Mouse (Mus musculus) liver, adult (tissue): Measurements from ENCODE around the gene St6galnac3.
A peak's percentile ranks its signal among the peaks of the same experiment; 100 is the strongest.

Experiments used
- GATA4 ChIP-seq: IDR thresholded peaks from 2 replicates; pipeline ENCODE4 v1.6.1; 2014; ENCODE audit warnings: mild to moderate bottlenecking, low read length; ENCODE audit not compliant: insufficient replicate concordance

The St6galnac3 gene

DNA sequence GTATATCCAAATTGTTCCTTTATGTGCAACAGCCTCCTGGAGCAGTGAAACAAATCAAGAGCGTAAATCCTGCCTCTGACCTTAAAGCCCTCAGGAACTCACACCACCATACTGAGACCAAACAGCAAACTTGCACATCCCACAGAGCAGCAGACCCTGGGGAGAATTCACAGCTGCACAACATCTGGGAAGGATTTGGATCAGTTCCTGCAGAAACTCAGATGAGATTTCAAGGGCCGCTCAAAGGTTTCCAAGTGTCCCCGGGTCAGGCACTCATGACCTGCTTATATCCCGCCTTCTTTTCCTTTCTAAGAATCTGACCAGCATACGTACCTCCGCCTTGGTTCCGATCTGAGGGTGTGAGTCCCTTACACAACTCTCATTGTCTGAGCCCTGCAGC lies 9.3 kb downstream of the St6galnac3 start:
- TF ChIP-seq GATA4: no peak

GRCm38 (mm10) chr3:153710545-153710944 lies 14.4 kb downstream of the St6galnac3 start:
- TF ChIP-seq GATA4: peak; percentile 71; the same call in 1 of the 2 replicates

DNA sequence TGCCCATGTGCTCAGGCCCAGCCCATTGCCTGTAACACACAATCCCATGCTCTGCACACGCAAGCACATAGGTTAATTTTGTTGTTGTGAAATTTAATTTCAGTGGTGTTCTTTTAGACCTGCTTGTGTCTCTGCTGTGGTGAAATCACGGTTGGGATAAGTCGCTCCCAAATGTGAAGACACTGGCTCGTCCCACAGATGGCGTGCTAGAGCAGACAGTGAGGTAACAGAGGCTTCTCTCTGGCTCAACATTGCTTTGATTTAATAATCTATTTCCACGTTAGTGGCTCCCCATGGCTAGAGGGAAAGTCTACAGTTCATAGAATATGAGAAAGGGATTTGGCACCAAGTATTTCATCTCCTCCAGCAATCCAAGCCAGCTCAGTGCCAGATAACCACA lies 17.3 kb downstream of the St6galnac3 start:
- no peak for TF ChIP-seq GATA4

- no peak for TF ChIP-seq GATA4
Measured at GRCm38 (mm10) chr3:153706901-153707300, 18.1 kb downstream of the St6galnac3 start.

DNA sequence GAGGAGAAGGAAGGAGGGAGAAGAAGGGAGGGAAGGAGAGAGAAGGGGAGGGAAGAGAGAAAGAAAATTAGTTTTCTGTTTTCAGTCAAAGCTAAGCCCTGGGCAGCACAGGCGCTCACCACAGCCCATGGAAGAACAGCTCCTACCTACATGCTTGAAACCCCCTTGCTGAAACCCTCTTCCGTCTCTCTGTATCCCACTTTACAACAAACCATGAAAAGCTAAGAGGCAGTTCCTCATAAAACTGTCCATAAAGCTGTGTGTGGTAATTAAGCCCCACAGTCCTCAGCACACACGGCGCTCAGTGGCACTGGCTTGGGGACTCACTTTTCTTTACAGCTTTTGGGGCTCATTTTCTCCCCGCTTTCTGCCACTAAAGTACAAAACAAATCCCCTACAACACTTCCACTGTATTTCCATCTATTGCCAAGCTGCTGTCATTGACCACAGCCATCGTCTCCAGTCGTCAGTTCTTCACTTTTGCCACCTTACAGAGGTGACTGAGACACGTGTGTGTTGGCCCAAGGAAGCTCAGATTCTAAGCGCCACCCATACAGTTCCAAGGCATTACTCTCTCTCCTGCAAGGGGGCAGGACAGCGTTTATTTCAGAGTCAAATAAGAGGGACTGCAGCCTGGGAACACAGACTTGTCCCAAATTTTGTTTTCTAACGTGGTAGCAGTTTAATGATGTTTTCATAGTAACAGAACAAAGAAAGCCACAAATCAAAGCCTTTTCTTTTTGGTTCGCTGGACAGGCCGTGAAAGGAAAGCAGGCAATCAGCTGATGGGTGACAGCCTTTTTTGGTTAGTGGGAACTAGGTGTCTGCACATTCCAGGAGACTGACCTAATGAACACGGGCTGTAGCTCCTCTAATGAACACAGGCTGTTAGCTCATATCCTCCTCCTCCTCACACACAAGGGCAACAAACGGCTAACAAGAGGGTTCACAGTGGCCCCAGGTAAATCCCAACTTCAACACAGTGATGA lies 22.9 kb downstream of the St6galnac3 start:
- no peak for TF ChIP-seq GATA4

GRCm38 (mm10) chr3:153701172-153701571 lies 23.8 kb downstream of the St6galnac3 start:
- TF ChIP-seq GATA4: no peak

DNA sequence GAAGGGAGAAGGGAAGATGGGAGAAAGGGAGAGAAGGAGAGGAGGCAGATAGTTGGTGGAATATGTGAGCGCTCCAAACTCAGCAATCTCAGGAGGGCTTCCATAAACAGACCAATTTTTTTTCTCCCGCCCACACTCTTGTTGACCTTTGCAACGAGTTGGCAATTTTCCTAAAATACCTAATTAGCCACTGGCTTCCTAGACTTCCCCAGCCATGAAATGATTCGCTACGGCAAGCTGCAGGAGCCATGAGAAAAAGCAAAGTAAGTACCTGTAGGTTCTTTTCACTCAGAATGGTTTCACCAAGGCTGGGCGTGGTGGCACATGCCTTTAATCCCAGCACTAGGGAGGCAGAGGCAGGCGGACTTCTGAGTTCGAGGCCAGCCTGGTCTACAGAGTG lies 25.9 kb downstream of the St6galnac3 start:
- no peak for TF ChIP-seq GATA4

DNA sequence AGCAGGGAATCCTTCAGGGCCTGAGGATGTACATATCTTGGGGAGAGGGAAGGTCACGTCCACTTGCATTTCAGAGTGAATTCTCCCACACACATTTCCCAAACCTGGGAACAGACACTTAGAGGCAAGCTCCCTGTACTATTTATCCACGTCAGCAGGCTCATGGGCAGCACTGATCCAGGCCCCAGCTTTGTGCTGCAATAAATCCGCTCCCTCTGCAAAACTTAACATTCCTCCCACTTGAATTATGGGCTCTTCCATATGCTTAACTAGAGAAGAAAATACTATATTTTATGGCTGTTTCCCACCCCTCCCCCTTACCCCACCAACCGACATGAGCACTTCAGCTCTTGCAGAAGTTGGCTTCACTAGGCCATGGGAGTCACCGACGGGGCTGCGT lies 32.0 kb downstream of the St6galnac3 start:
- no peak for TF ChIP-seq GATA4

DNA sequence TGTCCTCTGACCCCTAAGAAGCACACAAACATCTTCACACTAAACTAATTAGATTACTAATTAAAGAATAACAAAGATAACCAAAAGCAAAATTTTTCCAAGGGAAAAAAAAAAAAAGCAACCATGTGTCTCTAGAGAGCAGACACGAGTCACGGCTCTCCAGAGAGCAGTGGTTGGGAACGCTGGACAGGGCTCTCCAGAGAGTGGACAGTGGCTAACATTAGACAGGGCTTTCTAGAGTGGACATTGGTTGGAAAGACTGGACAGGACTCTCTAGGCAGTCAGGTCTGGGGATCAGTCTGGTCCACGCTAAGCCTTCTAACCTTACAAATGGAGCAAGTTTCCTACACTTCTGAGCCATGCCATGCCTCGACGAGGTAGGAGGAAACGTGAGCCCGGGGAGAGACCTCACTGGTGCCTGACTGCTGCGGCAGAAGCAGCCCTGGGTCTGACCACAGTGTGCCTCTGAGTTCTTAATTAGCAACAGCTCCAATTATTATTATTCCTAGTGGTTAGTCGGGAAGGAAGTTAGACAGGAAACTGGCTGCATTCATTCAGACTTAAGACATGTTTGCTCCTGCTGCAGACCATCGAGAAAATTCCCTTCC lies 32.7 kb downstream of the St6galnac3 start:
- TF ChIP-seq GATA4: no peak

DNA sequence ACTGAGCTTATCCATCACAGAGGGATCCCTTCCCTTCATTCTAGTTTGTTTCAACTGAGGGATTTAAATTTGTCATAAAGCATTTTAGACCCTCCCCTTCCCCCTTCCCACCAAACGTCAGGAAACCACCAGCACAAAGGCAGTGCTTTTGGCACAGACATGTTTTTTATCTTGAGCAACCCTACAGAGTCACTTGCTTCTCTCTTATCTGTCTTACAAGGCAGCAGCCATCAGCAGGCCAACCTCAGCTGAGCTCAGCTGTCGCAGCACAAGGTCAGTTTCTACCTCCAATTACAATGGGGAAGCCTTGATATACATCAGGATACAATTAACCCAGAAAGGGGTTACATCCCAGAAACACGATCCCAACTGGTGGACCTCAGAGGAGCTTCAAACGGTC lies 33.4 kb downstream of the St6galnac3 start:
- TF ChIP-seq GATA4: peak; percentile 15; the same call in 1 of the 2 replicates

DNA sequence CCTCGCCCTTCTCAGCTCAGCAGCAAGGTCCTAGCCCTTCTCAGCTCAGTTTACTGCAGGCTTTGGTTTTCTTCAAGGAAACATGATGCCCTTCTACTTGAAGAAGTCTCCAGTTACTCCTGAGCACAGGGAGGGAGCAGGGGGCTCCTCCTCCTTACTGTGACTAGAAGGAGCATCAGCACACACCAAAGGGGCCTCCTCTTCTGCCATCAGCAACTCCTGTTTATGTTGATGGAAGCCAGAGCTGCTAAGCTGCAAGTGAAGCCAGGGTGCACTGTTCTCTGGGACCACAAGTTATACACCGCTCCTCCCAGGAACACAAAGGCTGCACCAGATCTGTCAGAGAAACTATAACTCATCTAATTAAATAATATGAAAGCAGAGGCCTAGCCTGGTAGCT lies 34.4 kb downstream of the St6galnac3 start:
- no peak for TF ChIP-seq GATA4

GRCm38 (mm10) chr3:153689793-153690291 lies 35.1 kb downstream of the St6galnac3 start:
- TF ChIP-seq GATA4: peak; percentile 18; the same call in 1 of the 2 replicates

DNA sequence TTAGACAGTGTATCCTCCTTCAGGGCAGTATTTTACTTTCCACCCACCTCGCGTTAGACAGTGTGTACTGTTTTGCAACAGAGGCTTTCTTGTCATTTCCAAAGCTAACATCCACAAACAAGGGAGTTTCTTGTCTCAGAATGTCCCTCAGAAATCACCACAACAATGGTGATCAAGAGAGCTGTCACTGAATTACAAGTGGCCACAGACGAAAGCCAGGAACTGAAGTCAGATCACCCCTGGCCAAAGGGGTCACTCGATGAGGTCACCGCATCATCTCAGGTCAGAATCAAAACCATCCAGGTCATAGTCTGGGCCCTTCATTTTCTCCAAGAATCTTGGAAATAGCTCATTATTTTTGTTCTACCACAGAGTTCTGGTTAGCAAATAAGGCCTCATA lies 37.1 kb downstream of the St6galnac3 start:
- no peak for TF ChIP-seq GATA4

GRCm38 (mm10) chr3:153684909-153685308 lies 40.1 kb downstream of the St6galnac3 start:
- TF ChIP-seq GATA4: no peak

DNA sequence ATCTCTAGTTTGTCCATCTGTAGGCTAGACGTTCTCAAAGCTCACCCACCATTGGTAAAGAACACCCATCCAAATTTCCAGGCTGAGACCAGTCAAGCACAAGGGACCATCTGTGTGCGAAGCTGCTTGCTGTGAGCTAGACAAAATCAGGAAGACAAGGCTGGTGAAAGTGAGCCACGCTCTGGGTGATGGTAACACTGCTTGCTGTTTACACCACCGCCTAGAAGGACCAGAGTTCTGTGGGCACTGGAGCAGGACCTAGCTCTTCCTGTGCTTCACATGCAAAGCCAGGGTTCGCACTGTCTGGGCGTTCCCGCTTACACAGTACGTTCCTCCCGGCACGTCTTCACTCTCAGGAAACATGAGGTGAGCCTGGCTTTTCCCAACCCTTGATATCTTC lies 42.7 kb downstream of the St6galnac3 start:
- no peak for TF ChIP-seq GATA4

GRCm38 (mm10) chr3:153681720-153682119 lies 43.3 kb downstream of the St6galnac3 start:
- no peak for TF ChIP-seq GATA4
